Mouse (Mus musculus) testis, adult 2 months (tissue): ENCODE measurements at regions not wholly inside any gene's neighbourhood (a gene's known extent, or its start where the extent isn't known, plus 50 kb on each side); places are given as distances from the start of the nearest gene placed in this dataset.

ENCODE experiments used
- CTCF ChIP-seq: fragments of 200-500 bp; IDR thresholded peaks from 2 replicates; pipeline ENCODE4 v1.5.1; 2012; ENCODE audit warnings: low read depth, mild to moderate bottlenecking, inconsistent platforms, low read length, moderate library complexity; ENCODE audit not compliant: control insufficient read depth, insufficient read depth, insufficient replicate concordance
- POLR2A ChIP-seq: fragments of 200-500 bp; IDR thresholded peaks from 2 replicates; pipeline ENCODE4 v1.6.1; 2012; ENCODE audit warnings: low read depth, mild to moderate bottlenecking, inconsistent platforms, low read length, moderate library complexity; ENCODE audit not compliant: control insufficient read depth

- TF ChIP-seq POLR2A = no peak
- TF ChIP-seq CTCF = no peak
Observed at GRCm38 (mm10) chr1:165050176-165050575, 110.4 kb downstream of the Tbx19 start.
